Mouse (Mus musculus): ENCODE measurements around the gene Rnase9. TPM values are rescaled to one million over a fixed set of nuclear protein-coding genes. Genes with fewer than 3 reads are reported as not detected.
"Not testable (repeated sequence)": the region's sequence is repeated elsewhere in the genome, so short reads cannot be mapped to it uniquely, and the experiment has no call there.

The Rnase9 gene
- polyA plus RNA-seq, 1 experiment, result not detected

DNA sequence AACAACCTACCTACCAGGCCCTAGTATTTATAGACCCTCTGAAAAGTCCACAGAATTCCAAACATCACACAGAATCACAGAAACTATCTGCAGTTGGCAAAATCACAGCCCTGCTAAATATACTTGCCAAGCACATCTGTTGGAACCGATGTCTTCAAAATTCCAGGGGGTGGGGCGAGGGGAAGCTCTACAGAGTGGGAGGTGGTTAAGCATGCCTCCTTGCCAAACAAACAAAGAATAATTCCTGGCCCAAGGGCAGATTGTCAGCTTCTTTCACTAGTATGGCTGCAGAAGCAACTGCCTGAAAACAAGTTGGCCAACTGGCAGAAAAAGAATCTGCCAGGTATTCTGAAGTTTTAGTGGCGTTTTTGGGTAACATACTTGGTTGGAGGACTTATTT, 24.4 kb downstream of the Rnase9 start:
- H3K27me3 ChIP-seq (replicated peaks), result no peaks in the 10 kb centered on the region
- H3K9me3 ChIP-seq, result peaks cover 6% of the 10 kb centered on the region
- H3K4me1 ChIP-seq, result no peaks in the 10 kb centered on the region; the same call in 1 of the 2 replicates
- H3K4me3 ChIP-seq (replicated peaks), result no peak overlapping the region
- TF ChIP-seq GATA1 (IDR thresholded peaks at IDR 0.05; ENCODE audit: borderline replicate concordance, low read length), result no peak
- TF ChIP-seq FLI1 (IDR thresholded peaks at IDR 0.05; ENCODE audit: low read length), result no peak
- no peaks in the 10 kb centered on the region for H3K36me3 ChIP-seq (replicated peaks; ENCODE audit: low read length)

DNA sequence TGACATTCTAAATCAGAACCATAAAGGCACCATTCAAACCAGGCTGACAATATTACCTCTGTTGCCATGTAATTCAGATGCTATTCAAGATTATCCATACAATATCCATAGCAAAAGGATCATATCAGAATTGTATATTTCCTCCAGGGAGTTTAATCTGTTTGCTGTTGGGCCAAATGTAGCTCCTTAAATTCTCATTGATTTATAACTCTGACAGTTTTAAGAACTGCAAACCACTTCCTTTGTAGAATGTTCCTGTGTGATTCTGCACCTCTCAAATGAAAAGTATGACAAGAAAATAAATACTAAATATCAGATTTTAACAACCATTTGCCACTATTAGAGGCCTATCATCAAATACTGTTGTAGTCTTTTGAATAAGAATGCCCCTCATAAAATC, 25.9 kb downstream of the Rnase9 start:
- no peaks in the 10 kb centered on the region for H3K27me3 ChIP-seq (replicated peaks)
- H3K9me3 ChIP-seq, result peaks cover 16% of the 10 kb centered on the region
- no peaks in the 10 kb centered on the region for H3K36me3 ChIP-seq (replicated peaks; ENCODE audit: low read length)
- TF ChIP-seq FLI1 (IDR thresholded peaks at IDR 0.05; ENCODE audit: low read length) (no peak), GATA1 (IDR thresholded peaks at IDR 0.05; ENCODE audit: borderline replicate concordance, low read length) (no peak)
- H3K4me1 ChIP-seq, result no peaks in the 10 kb centered on the region
- no peak overlapping the region for H3K4me3 ChIP-seq (replicated peaks)

DNA sequence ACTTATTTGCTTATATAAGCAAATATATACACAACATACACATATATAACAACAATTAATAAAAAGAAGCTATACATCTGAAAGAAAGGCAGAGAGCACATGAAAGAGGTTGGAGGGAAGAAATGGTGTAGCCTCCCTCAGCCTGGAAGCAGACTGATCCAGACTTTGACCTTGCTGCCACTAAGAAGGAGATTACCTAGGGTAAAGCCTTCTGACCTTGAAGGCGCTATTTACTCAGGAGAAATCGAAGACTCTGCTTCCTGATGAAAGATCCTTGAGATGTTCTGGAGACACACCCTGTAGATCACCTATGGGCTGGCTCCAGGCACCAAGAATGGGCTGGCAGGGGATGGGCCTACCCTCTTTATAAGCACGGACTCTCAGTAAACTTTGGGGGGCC, 26.9 kb downstream of the Rnase9 start:
- not testable (repeated sequence) for H3K27me3 ChIP-seq (replicated peaks); H3K4me1 ChIP-seq; H3K36me3 ChIP-seq (replicated peaks; ENCODE audit: low read length); H3K4me3 ChIP-seq (replicated peaks)
- peaks cover 12% of the 10 kb centered on the region for H3K9me3 ChIP-seq

DNA sequence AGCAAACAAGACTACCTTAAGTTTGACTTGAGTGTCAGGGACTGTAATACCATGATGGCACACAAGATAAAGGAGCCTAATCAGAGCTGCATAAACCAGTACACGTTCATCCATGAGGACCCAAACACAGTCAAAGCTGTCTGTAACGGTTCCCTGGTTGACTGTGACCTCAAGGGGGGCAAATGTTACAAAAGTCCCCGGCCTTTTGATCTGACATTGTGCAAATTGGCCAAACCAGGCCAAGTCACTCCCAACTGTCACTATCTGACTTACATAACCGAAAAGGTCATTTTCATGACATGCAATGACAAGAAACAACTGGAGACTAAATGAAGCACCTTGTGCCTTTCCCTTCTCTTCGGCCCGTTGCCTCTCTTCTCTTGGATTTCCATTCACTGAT, 32.1 kb downstream of the Rnase9 start:
- no peak overlapping the region for H3K4me3 ChIP-seq (replicated peaks)
- H3K36me3 ChIP-seq (replicated peaks; ENCODE audit: low read length), result no peaks in the 10 kb centered on the region
- TF ChIP-seq FLI1 (IDR thresholded peaks at IDR 0.05; ENCODE audit: low read length) (no peak), GATA1 (IDR thresholded peaks at IDR 0.05; ENCODE audit: borderline replicate concordance, low read length) (no peak)
- H3K27me3 ChIP-seq (replicated peaks), result no peaks in the 10 kb centered on the region
- H3K4me1 ChIP-seq, result 0 out of 2 replicates have a peak, but pooled peaks cover 3% of the 10 kb centered on the region
- peaks cover 12% of the 10 kb centered on the region for H3K9me3 ChIP-seq

DNA sequence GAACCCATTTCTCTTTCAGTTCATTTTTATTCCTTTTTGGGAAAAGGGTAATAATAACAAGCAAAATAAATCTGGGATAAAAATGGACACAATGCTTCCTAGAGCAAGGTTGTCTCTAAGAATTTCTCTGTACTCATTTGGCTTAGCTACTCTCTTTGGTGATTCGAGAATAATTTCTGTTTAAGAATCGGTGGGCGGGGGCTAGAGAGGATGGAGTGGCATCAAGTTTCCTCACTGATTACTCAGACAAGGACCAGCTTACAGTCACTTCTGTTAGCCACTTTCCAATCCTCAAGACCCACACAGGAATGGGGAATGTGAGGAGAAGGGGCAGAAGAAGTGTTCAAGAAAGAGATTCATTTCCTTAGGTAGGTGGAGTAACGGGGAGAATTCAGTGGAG, 32.9 kb downstream of the Rnase9 start:
- TF ChIP-seq GATA1 (IDR thresholded peaks at IDR 0.05; ENCODE audit: borderline replicate concordance, low read length) (no peak), FLI1 (IDR thresholded peaks at IDR 0.05; ENCODE audit: low read length) (no peak)
- Histone ChIP-seq H3K9me3 (peaks cover 12% of the 10 kb centered on the region), H3K4me1 (0 out of 2 replicates have a peak, but pooled peaks cover 3% of the 10 kb centered on the region), H3K36me3 (replicated peaks; ENCODE audit: low read length) (no peaks in the 10 kb centered on the region), H3K4me3 (replicated peaks) (no peak overlapping the region), H3K27me3 (replicated peaks) (no peaks in the 10 kb centered on the region)

DNA sequence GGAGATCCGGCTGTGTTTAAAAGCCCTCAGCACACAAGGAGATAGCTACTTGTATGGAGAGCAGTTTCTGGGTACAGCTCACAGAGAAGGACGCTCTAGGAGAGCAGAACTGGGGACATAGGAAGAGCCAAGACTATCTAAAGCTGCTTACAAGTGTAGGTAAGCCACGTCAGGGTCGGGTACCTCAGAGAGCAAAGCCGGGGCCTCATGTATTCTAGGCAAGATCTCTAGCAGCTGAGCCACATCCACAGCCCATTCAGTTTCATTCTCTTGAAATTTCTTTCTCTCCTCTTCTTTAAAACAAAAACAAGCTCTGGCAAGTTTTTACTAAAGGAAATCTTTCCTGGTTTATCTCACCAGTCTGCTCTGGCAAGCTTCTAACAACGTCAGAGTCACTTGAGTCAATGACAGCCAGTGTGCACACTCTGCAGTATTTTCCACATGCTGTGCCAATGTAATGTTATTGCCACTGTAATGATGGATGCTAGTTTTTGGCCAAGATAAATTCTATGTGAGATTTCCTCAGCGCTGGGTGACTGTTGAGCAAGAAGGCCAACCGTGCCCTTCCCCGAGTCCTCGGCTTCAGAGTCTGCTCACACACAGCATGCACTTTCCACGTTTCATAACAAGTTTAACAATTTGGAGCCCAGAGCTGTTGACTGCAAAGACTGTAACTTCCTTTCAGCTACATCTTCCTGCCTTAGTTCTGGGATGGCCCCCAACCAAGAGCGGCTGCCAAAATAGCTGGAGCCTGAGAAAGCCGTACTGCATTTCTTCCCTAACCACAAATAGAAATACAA, 33.6 kb downstream of the Rnase9 start:
- Histone ChIP-seq H3K27me3 (replicated peaks) (no peaks in the 10 kb centered on the region), H3K36me3 (replicated peaks; ENCODE audit: low read length) (no peaks in the 10 kb centered on the region), H3K4me1 (0 out of 2 replicates have a peak, but pooled peaks cover 3% of the 10 kb centered on the region), H3K9me3 (peaks cover 12% of the 10 kb centered on the region), H3K4me3 (replicated peaks) (no peak overlapping the region)
- TF ChIP-seq GATA1 (IDR thresholded peaks at IDR 0.05; ENCODE audit: borderline replicate concordance, low read length) (no peak), FLI1 (IDR thresholded peaks at IDR 0.05; ENCODE audit: low read length) (no peak)

DNA sequence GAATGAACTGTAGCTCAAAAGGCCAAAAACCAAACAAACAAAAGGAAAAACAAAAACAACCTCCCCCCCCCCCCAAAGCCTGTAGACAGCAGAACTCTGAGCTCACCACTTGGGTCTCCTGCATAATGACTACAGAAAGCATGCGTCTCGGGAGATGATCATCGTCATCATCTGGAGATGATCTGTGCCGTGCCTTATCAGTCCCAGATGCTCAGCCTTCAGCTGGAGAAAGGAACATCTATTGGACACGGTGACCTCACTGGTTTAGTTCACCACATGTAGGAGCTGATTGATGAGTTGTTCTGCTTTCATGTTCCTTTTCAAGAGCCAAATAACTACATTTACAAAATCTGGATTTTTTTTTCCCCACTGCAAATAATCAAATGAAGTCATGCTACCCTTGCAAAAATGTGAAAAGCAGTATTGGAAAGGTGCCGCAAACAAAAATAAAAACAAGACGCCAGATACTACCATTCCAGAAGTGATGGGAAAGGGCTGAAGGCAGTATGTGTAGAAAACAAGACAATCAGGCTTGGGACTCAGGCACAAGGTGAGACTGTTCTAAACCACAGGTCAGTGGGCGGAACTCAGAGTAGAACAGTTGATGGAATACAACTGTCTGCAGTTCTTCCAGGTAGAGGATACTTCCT, 34.4 kb downstream of the Rnase9 start, which contains the start of gene Rnase10:
Rnase10 (plus strand) TSS at position 600 of the 650 bp plus-strand sequence.
- Histone ChIP-seq H3K36me3 (replicated peaks; ENCODE audit: low read length) (no peaks in the 10 kb centered on the region), H3K27me3 (replicated peaks) (no peaks in the 10 kb centered on the region), H3K9me3 (peaks cover 10% of the 10 kb centered on the region), H3K4me1 (0 out of 2 replicates have a peak, but pooled peaks cover 3% of the 10 kb centered on the region), H3K4me3 (replicated peaks) (no peak within 1 kb of the TSS)
- TF ChIP-seq FLI1 (IDR thresholded peaks at IDR 0.05; ENCODE audit: low read length) (no peak), GATA1 (IDR thresholded peaks at IDR 0.05; ENCODE audit: borderline replicate concordance, low read length) (no peak)

DNA sequence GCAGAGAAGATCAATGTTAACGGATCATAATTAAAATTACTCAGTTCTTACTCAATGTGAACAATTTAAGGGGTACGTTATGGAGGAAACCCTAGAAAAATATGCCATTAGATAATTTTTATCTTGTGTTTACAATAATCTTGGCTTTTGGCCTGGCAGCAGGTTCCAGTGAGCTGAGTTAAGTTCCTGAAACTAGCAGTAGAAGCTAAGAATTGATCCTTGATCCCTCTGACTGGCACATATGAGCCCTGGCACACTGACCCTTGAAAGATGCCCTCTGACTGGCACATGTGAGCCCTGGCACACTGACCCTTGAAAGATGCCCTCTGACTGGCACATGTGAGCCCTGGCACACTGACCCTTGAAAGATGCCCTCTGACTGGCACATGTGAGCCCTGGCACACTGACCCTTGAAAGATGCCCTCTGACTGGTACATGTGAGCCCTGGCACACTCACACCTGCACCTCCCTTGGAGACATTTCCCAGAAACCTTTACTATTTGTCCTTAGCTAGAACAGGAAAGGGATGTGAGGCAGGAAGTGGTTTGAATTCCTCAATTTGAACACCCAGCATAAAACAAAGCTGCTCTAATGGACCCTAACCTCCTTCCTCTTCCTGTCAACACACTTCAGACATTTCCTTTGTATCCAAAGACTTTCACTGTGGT, 43.5 kb downstream of the Rnase9 start:
- H3K36me3 ChIP-seq (replicated peaks; ENCODE audit: low read length), result no peaks in the 10 kb centered on the region
- H3K9me3 ChIP-seq, result no peaks in the 10 kb centered on the region
- H3K4me3 ChIP-seq (replicated peaks), result no peak overlapping the region
- H3K4me1 ChIP-seq, result peaks cover 37% of the 10 kb centered on the region
- TF ChIP-seq FLI1 (IDR thresholded peaks at IDR 0.05; ENCODE audit: low read length) (no peak), GATA1 (IDR thresholded peaks at IDR 0.05; ENCODE audit: borderline replicate concordance, low read length) (no peak)
- H3K27me3 ChIP-seq (replicated peaks), result no peaks in the 10 kb centered on the region

DNA sequence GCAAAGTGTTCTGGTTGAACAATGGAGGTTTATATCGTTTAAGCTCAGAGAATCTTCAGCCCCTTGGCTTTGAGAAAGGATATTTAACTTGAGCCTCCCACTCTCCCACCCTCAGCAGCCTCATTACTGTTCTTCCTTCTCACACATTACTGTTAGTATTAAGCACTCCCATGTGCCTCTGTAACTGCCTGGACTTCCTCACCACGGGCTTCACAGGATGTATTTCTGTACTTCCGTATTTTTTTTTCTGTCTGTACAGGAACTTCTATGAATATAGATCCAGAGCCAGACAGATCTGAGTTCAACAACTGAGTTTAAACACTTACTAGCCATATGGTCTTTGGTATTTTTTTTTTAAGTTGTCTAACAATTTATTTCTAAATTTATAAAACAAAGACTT, 44.6 kb downstream of the Rnase9 start:
- no peaks in the 10 kb centered on the region for H3K9me3 ChIP-seq
- TF ChIP-seq GATA1 (IDR thresholded peaks at IDR 0.05; ENCODE audit: borderline replicate concordance, low read length), result no peak
- no peak for TF ChIP-seq FLI1 (IDR thresholded peaks at IDR 0.05; ENCODE audit: low read length)
- H3K36me3 ChIP-seq (replicated peaks; ENCODE audit: low read length), result no peaks in the 10 kb centered on the region
- no peaks in the 10 kb centered on the region for H3K27me3 ChIP-seq (replicated peaks)
- no peak overlapping the region for H3K4me3 ChIP-seq (replicated peaks)
- H3K4me1 ChIP-seq, result peaks cover 37% of the 10 kb centered on the region

DNA sequence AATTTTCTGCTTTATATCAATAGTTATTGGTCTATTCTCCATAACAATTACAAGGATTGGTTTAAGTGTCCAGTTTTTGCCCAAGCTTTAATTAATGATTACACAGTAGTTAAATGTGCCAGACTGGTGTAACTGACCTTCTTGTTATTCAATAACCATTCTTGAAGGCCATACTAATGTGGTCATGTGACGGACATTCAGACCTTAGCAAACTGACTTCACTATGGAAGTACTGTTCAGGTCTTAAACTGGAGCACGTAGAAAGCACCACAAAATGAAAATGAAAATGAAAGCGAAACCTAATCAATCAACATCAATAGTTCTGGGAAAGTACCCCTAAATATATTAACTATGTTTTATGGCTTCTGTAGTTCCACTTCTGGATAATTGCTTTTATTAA, 50.6 kb downstream of the Rnase9 start:
- Histone ChIP-seq H3K4me3 (replicated peaks) (peak overlapping the region; percentile 71), H3K27me3 (replicated peaks) (peaks cover 2% of the 10 kb centered on the region), H3K9me3 (peaks cover 8% of the 10 kb centered on the region), H3K36me3 (replicated peaks; ENCODE audit: low read length) (no peaks in the 10 kb centered on the region), H3K4me1 (peaks cover 18% of the 10 kb centered on the region)
- TF ChIP-seq GATA1 (IDR thresholded peaks at IDR 0.05; ENCODE audit: borderline replicate concordance, low read length), result no peak
- no peak for TF ChIP-seq FLI1 (IDR thresholded peaks at IDR 0.05; ENCODE audit: low read length)

Other genes starting within 250 kb of the Rnase9 start
- not detected in 2 replicates for gene Ccnb1ip1, start 234.1 kb downstream of the Rnase9 start, polyA plus RNA-seq (2012; ENCODE audit: insufficient read depth, low replicate concordance)
- 3.0 TPM in 1 of 2 replicates, not detected in the other for gene Parp2, start 234.0 kb downstream of the Rnase9 start, polyA plus RNA-seq (2012; ENCODE audit: insufficient read depth, low replicate concordance)
- gene Tep1, start 171.3 kb downstream of the Rnase9 start, polyA plus RNA-seq (2012; ENCODE audit: insufficient read depth, low replicate concordance), result 4.3 TPM in 1 of 2 replicates, not detected in the other
- gene Klhl33, start 144.4 kb downstream of the Rnase9 start, polyA plus RNA-seq (2012; ENCODE audit: insufficient read depth, low replicate concordance), result 0.08 and 0.39 TPM in 2 replicates
- gene Osgep, start 117.0 kb downstream of the Rnase9 start, polyA plus RNA-seq (2012; ENCODE audit: insufficient read depth, low replicate concordance), result 14.5 and 15.9 TPM in 2 replicates
- gene Apex1, start 116.9 kb downstream of the Rnase9 start, polyA plus RNA-seq (2012; ENCODE audit: insufficient read depth, low replicate concordance), result 13.9 and 87.6 TPM in 2 replicates
- gene Pip4p1, start 111.0 kb downstream of the Rnase9 start, polyA plus RNA-seq (2012; ENCODE audit: insufficient read depth, low replicate concordance), result 82.0 and 93.0 TPM in 2 replicates
- 1.4 TPM in 1 of 2 replicates, not detected in the other for gene Pnp, start 110.8 kb downstream of the Rnase9 start, polyA plus RNA-seq (2012; ENCODE audit: insufficient read depth, low replicate concordance)
- gene Gm49342, start 97.4 kb downstream of the Rnase9 start, polyA plus RNA-seq (2012; ENCODE audit: insufficient read depth, low replicate concordance), result 1.00 TPM in 1 of 2 replicates, not detected in the other
- not detected in 2 replicates for gene Pnp2, start 85.9 kb downstream of the Rnase9 start, polyA plus RNA-seq (2012; ENCODE audit: insufficient read depth, low replicate concordance)
- gene Rnase10, start 34.1 kb downstream of the Rnase9 start, polyA plus RNA-seq (2012; ENCODE audit: insufficient read depth, low replicate concordance), result not detected in 2 replicates
- not detected in 2 replicates for gene Rnase11, start 8.3 kb upstream of the Rnase9 start, polyA plus RNA-seq (2012; ENCODE audit: insufficient read depth, low replicate concordance)
- not detected in 2 replicates for gene Rnase12, start 15.8 kb upstream of the Rnase9 start, polyA plus RNA-seq (2012; ENCODE audit: insufficient read depth, low replicate concordance)
- gene Olfr750, start 32.6 kb upstream of the Rnase9 start, polyA plus RNA-seq (2012; ENCODE audit: insufficient read depth, low replicate concordance), result not detected in 2 replicates
- gene Rnase4, start 49.2 kb upstream of the Rnase9 start, polyA plus RNA-seq (2012; ENCODE audit: insufficient read depth, low replicate concordance), result 1.6 TPM in 1 of 2 replicates, not detected in the other
- not detected in 2 replicates for gene Ang, start 49.3 kb upstream of the Rnase9 start, polyA plus RNA-seq (2012; ENCODE audit: insufficient read depth, low replicate concordance)
- not detected in 2 replicates for gene Eddm3b, start 72.6 kb upstream of the Rnase9 start, polyA plus RNA-seq (2012; ENCODE audit: insufficient read depth, low replicate concordance)
- 0.23 TPM in 1 of 2 replicates, not detected in the other for gene Rnase6, start 82.0 kb upstream of the Rnase9 start, polyA plus RNA-seq (2012; ENCODE audit: insufficient read depth, low replicate concordance)
- not detected in 2 replicates for gene Rnase1, start 104.9 kb upstream of the Rnase9 start, polyA plus RNA-seq (2012; ENCODE audit: insufficient read depth, low replicate concordance)
- gene Rnase2b, start 120.4 kb upstream of the Rnase9 start, polyA plus RNA-seq (2012; ENCODE audit: insufficient read depth, low replicate concordance), result not detected in 2 replicates
- not detected in 2 replicates for gene Ang2, start 157.3 kb upstream of the Rnase9 start, polyA plus RNA-seq (2012; ENCODE audit: insufficient read depth, low replicate concordance)
- not detected in 2 replicates for gene Ear14, start 161.5 kb upstream of the Rnase9 start, polyA plus RNA-seq (2012; ENCODE audit: insufficient read depth, low replicate concordance)
- gene Rnase2a, start 214.2 kb upstream of the Rnase9 start, polyA plus RNA-seq (2012; ENCODE audit: insufficient read depth, low replicate concordance), result not detected in 2 replicates